Comparison of ENCODE assay signal across 10 mouse cellular contexts in the genomic region with DNA sequence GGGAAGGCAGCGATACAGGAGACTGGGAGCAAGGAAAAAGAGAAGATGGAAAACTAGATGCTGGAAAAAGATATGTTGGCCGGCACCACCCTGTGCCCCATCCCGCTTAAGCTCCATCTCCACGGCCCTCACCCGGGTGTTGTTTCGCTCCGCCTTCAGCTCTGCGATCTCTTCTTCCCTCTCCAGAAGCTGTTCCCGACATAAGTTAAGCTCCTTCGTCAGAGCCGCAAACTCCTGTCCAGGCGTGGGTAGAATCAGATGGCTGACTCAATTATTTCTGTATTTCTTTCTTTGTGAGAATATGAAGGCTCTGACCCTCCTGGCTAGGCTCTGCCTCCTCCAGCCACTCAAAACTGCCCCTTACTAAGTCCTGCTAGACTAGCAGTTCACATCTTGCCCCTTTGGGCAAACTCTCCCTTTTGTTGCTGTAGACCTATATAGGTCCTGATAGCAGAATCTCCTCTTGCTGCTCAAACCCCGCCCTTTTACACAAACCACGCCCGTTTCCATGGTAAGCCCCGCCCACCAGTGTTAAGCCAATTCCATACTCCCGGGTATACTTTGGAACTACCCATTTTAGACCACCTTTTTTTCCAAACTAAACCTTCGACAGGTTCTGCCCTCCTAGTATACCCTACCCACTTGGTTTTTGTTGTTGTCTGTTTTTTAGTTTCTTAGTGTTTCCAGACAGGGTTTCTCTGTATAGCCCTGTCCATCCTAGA. TPM values are rescaled to one million over a fixed set of nuclear protein-coding genes. Genes with fewer than 3 reads are reported as not detected.
A peak's percentile ranks its signal among the peaks of the same experiment; 100 is the strongest.
DNase-seq lines count a peak whose midpoint lies in the region; ATAC-seq lines count a peak whose summit lies in the region.
"Had no signal": no experiment of that assay in that cellular context is flagged by ENCODE, and none has a peak within 500 bp of the region (broad histone marks: within the 10 kb centered on the region; RNA-seq: fewer than 3 reads in every experiment).

No protein-coding gene starts in this region.

- WGBS in neural tube, embryonic 12.5 days: 53% methylated on average over 18 of the region's 18 CpGs
- WGBS in intestine, embryonic 16.5 days: 45% methylated on average over 18 of the region's 18 CpGs
- WGBS in stomach, embryonic 16.5 days: 40% methylated on average over 18 of the region's 18 CpGs

- H3K4me1 ChIP-seq in neural tube, embryonic 12.5 days: peaks cover 23% of the 10 kb centered on the region
- H3K4me1 ChIP-seq in intestine, embryonic 16.5 days (ENCODE audit: control insufficient read depth, insufficient read depth, low read length): peaks cover 9% of the 10 kb centered on the region
- H3K4me1 ChIP-seq in stomach, embryonic 16.5 days (ENCODE audit: control insufficient read depth, insufficient read depth, low read length): peaks cover 6% of the 10 kb centered on the region; the same call in 1 of the 2 replicates

- peak; percentile 54 for DNase-seq in cerebellum, adult 8-10 months
- DNase-seq in cerebellum, postnatal 14 days: no peak
- DNase-seq in neural tube, embryonic 10.5 days (ENCODE audit: extremely low spot score, low spot score): no peak
- DNase-seq in urinary bladder, postnatal 14 days (ENCODE audit: low spot score): no peak
- DNase-seq in spleen, postnatal 14 days (ENCODE audit: low spot score in 2 of 2): no peak
- DNase-seq: adrenal gland, adult 8-10 months had no signal

- peaks cover 27% of the 10 kb centered on the region for H3K27me3 ChIP-seq in neural tube, embryonic 12.5 days (replicated peaks)
- H3K27me3 ChIP-seq in intestine, embryonic 16.5 days (replicated peaks; ENCODE audit: control insufficient read depth, insufficient read depth, low read length): peaks cover 14% of the 10 kb centered on the region; the same call in 1 of the 2 replicates
- peaks cover 20% of the 10 kb centered on the region for H3K27me3 ChIP-seq in stomach, embryonic 16.5 days (ENCODE audit: control insufficient read depth, insufficient read depth, low read length)

- no peak for ATAC-seq in neural tube, embryonic 12.5 days (ENCODE audit: low FRiP score, low read depth)
- 0 out of 2 replicates have a peak, but pooled peaks have one; percentile 0 for ATAC-seq in intestine, embryonic 16.5 days
- ATAC-seq in stomach, embryonic 16.5 days (ENCODE audit: insufficient read depth, low FRiP score): no peak

- H3K36me3 ChIP-seq in neural tube, embryonic 12.5 days: peaks cover 26% of the 10 kb centered on the region
- no peaks in the 10 kb centered on the region for H3K36me3 ChIP-seq in intestine, embryonic 16.5 days (ENCODE audit: control insufficient read depth, insufficient read depth, low read length)
- no peaks in the 10 kb centered on the region for H3K36me3 ChIP-seq in stomach, embryonic 16.5 days (ENCODE audit: control insufficient read depth, insufficient read depth, low read length)

- H3K4me2 ChIP-seq in neural tube, embryonic 12.5 days (replicated peaks): peak overlapping the region; percentile 73
- H3K4me2 ChIP-seq in intestine, embryonic 16.5 days (ENCODE audit: low read depth, low read length): no peak overlapping the region
- peak overlapping the region; percentile 77 for H3K4me2 ChIP-seq in stomach, embryonic 16.5 days (ENCODE audit: low read depth, low read length)

- no peak overlapping the region for H3K27ac ChIP-seq in neural tube, embryonic 12.5 days
- H3K27ac ChIP-seq in intestine, embryonic 16.5 days (ENCODE audit: low read length): no peak overlapping the region
- no peak overlapping the region for H3K27ac ChIP-seq in stomach, embryonic 16.5 days (ENCODE audit: low read length)

- no peak overlapping the region; the same call in 1 of the 2 replicates for H3K4me3 ChIP-seq in neural tube, embryonic 12.5 days
- peak overlapping the region; percentile 48; the same call in 1 of the 2 replicates for H3K4me3 ChIP-seq in intestine, embryonic 16.5 days (ENCODE audit: low read length)
- peak overlapping the region; percentile 46; the same call in 1 of the 2 replicates for H3K4me3 ChIP-seq in stomach, embryonic 16.5 days (replicated peaks; ENCODE audit: low read length)

- no peaks in the 10 kb centered on the region for H3K9me3 ChIP-seq in neural tube, embryonic 12.5 days
- H3K9me3 ChIP-seq in intestine, embryonic 16.5 days (ENCODE audit: control insufficient read depth, low read length): no peaks in the 10 kb centered on the region
- H3K9me3 ChIP-seq in stomach, embryonic 16.5 days (replicated peaks; ENCODE audit: control insufficient read depth, low read length): no peaks in the 10 kb centered on the region

- no peak overlapping the region for H3K9ac ChIP-seq in neural tube, embryonic 12.5 days
- no peak overlapping the region for H3K9ac ChIP-seq in intestine, embryonic 16.5 days (ENCODE audit: low read depth, low read length)
- no peak overlapping the region for H3K9ac ChIP-seq in stomach, embryonic 16.5 days (ENCODE audit: low read length)

RNA-seq across cellular contexts. Expression of gene Ppfia3, which starts 6.3 kb away (rescaled TPM):
- 17.1 and 18.1 TPM in 2 replicates for polyA plus RNA-seq in neural tube, embryonic 12.5 days (2016; fragmentation: Nextera tagmentation; extraction: Ambion mirVana)
- 10.3 and 12.0 TPM in 2 replicates for polyA plus RNA-seq in intestine, embryonic 16.5 days (2015; fragmentation: Nextera tagmentation; extraction: Ambion mirVana)
- 5.5 and 6.3 TPM in 2 replicates for polyA plus RNA-seq in stomach, embryonic 16.5 days (2015; fragmentation: Nextera tagmentation; extraction: Ambion mirVana)

RNA-seq across cellular contexts. Expression of gene Lin7b, which starts 9.8 kb away (rescaled TPM):
- polyA plus RNA-seq in neural tube, embryonic 12.5 days (2016; fragmentation: Nextera tagmentation; extraction: Ambion mirVana): 3.5 TPM in 2 replicates
- polyA plus RNA-seq in intestine, embryonic 16.5 days (2015; fragmentation: Nextera tagmentation; extraction: Ambion mirVana): 1.2 and 2.7 TPM in 2 replicates
- 4.6 and 5.5 TPM in 2 replicates for polyA plus RNA-seq in stomach, embryonic 16.5 days (2015; fragmentation: Nextera tagmentation; extraction: Ambion mirVana)
- polyA plus RNA-seq: lung, postnatal 0 days had no signal

RNA-seq across cellular contexts. Expression of gene Hrc, which starts 25.5 kb away (rescaled TPM):
- 0.46 and 0.77 TPM in 2 replicates for polyA plus RNA-seq in neural tube, embryonic 12.5 days (2016; fragmentation: Nextera tagmentation; extraction: Ambion mirVana)
- polyA plus RNA-seq in intestine, embryonic 16.5 days (2015; fragmentation: Nextera tagmentation; extraction: Ambion mirVana): 0.86 and 1.4 TPM in 2 replicates
- polyA plus RNA-seq in stomach, embryonic 16.5 days (2015; fragmentation: Nextera tagmentation; extraction: Ambion mirVana): 1.0 and 3.1 TPM in 2 replicates

RNA-seq across cellular contexts. Expression of gene Trpm4, which starts 27.0 kb away (rescaled TPM):
- 9.6 and 11.0 TPM in 2 replicates for polyA plus RNA-seq in neural tube, embryonic 12.5 days (2016; fragmentation: Nextera tagmentation; extraction: Ambion mirVana)
- polyA plus RNA-seq in intestine, embryonic 16.5 days (2015; fragmentation: Nextera tagmentation; extraction: Ambion mirVana): 33.4 and 36.3 TPM in 2 replicates
- 30.1 and 32.2 TPM in 2 replicates for polyA plus RNA-seq in stomach, embryonic 16.5 days (2015; fragmentation: Nextera tagmentation; extraction: Ambion mirVana)

RNA-seq across cellular contexts. Expression of gene Snrnp70, which starts 35.0 kb away (rescaled TPM):
- polyA plus RNA-seq in neural tube, embryonic 12.5 days (2016; fragmentation: Nextera tagmentation; extraction: Ambion mirVana): 269 and 286 TPM in 2 replicates
- 139 and 150 TPM in 2 replicates for polyA plus RNA-seq in intestine, embryonic 16.5 days (2015; fragmentation: Nextera tagmentation; extraction: Ambion mirVana)
- 150 and 162 TPM in 2 replicates for polyA plus RNA-seq in stomach, embryonic 16.5 days (2015; fragmentation: Nextera tagmentation; extraction: Ambion mirVana)
